Mouse (Mus musculus): ENCODE measurements around the gene Krt20. TPM values are rescaled to one million over a fixed set of nuclear protein-coding genes. Genes with fewer than 3 reads are reported as not detected.
A peak's percentile ranks its signal among the peaks of the same experiment; 100 is the strongest.

Krt20 gene
- 0.67 and 0.70 TPM in 2 replicates for polyA plus RNA-seq (2014; fragmentation: Nextera tagmentation; extraction: Ambion mirVana)

DNA sequence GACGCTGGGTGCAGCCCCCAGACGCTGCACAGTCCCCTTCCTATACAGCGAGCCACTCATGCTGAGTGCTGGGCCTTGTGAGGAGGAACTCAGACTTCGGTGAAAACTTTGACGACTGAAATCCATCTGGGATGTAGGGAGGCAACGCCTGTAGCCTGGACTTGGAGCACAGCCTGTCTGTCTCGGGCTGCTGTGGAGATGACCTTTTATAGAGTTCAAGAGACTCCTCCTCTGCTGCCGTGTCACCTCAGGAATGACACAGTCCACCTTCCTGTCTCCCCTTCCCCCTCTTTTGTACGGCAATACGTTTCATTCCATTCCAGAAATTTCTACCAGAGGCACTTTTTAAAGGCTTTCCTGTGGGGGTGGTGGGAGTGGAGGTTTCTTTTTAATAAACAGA is at the start of gene Krt20:
Krt20 (minus strand) TSS at position 179 of the 400 bp plus-strand sequence.
- no peaks in the 10 kb centered on the region for H3K27me3 ChIP-seq (ENCODE audit: control insufficient read depth, insufficient read depth, low read length)
- H3K9ac ChIP-seq (ENCODE audit: low read length): peak within 1 kb of the TSS; percentile 30; the same call in 1 of the 2 replicates
- H3K9me3 ChIP-seq (ENCODE audit: control insufficient read depth, low read length): no peaks in the 10 kb centered on the region
- H3K27ac ChIP-seq (replicated peaks in 1 of 2; ENCODE audit: control insufficient read depth in 1 of 2, insufficient read depth in 1 of 2, low read depth in 2 of 2, low read length in 2 of 2): no peak within 1 kb of the TSS
- peaks cover 3 to 6% of the 10 kb centered on the region in 2 experiments; a peak in 3 of 4 replicates for H3K4me1 ChIP-seq (ENCODE audit: control insufficient read depth in 2 of 2, insufficient read depth in 2 of 2, low read length in 2 of 2)
- no peaks in the 10 kb centered on the region for H3K36me3 ChIP-seq (ENCODE audit: control insufficient read depth, insufficient read depth, low read length)
- H3K4me3 ChIP-seq (ENCODE audit: control insufficient read depth in 1 of 2, insufficient read depth in 1 of 2, low read depth in 1 of 2, low read length in 2 of 2): peak within 1 kb of the TSS in 1 of 2 experiments; percentile 12; a peak in 1 of 4 replicates
- WGBS: 15% methylated on average over 10 of the region's 10 CpGs
- ATAC-seq (ENCODE audit: insufficient number of reproducible peaks, insufficient read depth, low FRiP score, low read depth): no peak
- peak within 1 kb of the TSS; percentile 38 for H3K4me2 ChIP-seq (ENCODE audit: low read length)

DNA sequence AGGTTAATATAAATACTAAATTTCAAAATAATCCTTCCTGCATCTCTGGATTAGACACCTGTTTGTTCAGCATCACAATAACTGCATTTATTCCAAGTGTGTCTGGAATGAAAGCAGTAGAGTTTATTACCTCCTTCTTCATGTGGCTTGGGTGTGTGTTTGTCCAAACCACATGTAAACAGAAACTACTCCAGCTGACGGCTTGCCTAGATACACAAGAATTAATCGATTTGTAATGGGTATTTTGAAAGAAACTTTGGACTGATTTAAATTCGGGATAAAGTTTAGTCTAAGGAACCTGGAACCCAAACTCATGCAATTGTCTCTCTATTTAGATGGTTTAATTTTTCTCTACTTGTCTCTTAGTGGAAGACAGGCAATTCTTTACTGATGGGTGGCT is 37.0 kb upstream of the Krt20 start:
- 70% methylated on average over 3 of the region's 3 CpGs for WGBS

DNA sequence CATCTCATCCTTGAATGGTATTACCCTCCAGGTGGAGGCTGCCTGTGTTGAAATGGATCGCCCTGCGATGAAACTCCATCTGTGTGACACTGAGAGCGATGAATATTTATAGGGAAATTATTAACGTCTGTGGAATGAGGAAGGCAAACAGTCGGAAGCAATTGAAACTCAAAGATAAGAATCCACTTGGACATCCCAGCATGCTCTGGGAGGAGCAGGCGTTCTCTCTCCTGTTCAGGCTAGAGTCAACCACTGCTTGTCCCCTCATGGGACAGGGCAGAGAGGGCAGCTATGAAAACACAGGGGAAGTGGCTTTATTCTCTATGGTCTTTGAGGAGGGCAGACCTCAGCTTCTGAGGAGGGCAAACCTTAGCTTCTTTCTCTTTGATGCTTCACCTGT is 35.5 kb upstream of the Krt20 start:
- WGBS: 74% methylated on average over 6 of the region's 6 CpGs
- H3K9ac ChIP-seq (ENCODE audit: low read length): no peak overlapping the region
- no peak overlapping the region for H3K4me2 ChIP-seq (ENCODE audit: low read length)
- ATAC-seq (ENCODE audit: insufficient number of reproducible peaks, insufficient read depth, low FRiP score, low read depth): no peak
- H3K27ac ChIP-seq (replicated peaks in 1 of 2; ENCODE audit: control insufficient read depth in 1 of 2, insufficient read depth in 1 of 2, low read depth in 2 of 2, low read length in 2 of 2): no peak overlapping the region
- H3K36me3 ChIP-seq (ENCODE audit: control insufficient read depth, insufficient read depth, low read length): no peaks in the 10 kb centered on the region
- no peaks in the 10 kb centered on the region for H3K27me3 ChIP-seq (ENCODE audit: control insufficient read depth, insufficient read depth, low read length)
- H3K4me3 ChIP-seq (ENCODE audit: control insufficient read depth in 1 of 2, insufficient read depth in 1 of 2, low read depth in 1 of 2, low read length in 2 of 2): no peak overlapping the region
- H3K4me1 ChIP-seq (ENCODE audit: control insufficient read depth in 2 of 2, insufficient read depth in 2 of 2, low read length in 2 of 2): no peaks in the 10 kb centered on the region
- H3K9me3 ChIP-seq (ENCODE audit: control insufficient read depth, low read length): no peaks in the 10 kb centered on the region

More for the DNA sequence above, 37.0 kb upstream of the Krt20 start:
- Histone ChIP-seq H3K27ac (replicated peaks in 1 of 2; ENCODE audit: control insufficient read depth in 1 of 2, insufficient read depth in 1 of 2, low read depth in 2 of 2, low read length in 2 of 2) (no peak overlapping the region), H3K9me3 (ENCODE audit: control insufficient read depth, low read length) (no peaks in the 10 kb centered on the region), H3K4me3 (ENCODE audit: control insufficient read depth in 1 of 2, insufficient read depth in 1 of 2, low read depth in 1 of 2, low read length in 2 of 2) (no peak overlapping the region), H3K9ac (ENCODE audit: low read length) (no peak overlapping the region), H3K27me3 (ENCODE audit: control insufficient read depth, insufficient read depth, low read length) (no peaks in the 10 kb centered on the region), H3K4me2 (ENCODE audit: low read length) (no peak overlapping the region), H3K4me1 (ENCODE audit: control insufficient read depth in 2 of 2, insufficient read depth in 2 of 2, low read length in 2 of 2) (no peaks in the 10 kb centered on the region), H3K36me3 (ENCODE audit: control insufficient read depth, insufficient read depth, low read length) (no peaks in the 10 kb centered on the region)
- no peak for ATAC-seq (ENCODE audit: insufficient number of reproducible peaks, insufficient read depth, low FRiP score, low read depth)

DNA sequence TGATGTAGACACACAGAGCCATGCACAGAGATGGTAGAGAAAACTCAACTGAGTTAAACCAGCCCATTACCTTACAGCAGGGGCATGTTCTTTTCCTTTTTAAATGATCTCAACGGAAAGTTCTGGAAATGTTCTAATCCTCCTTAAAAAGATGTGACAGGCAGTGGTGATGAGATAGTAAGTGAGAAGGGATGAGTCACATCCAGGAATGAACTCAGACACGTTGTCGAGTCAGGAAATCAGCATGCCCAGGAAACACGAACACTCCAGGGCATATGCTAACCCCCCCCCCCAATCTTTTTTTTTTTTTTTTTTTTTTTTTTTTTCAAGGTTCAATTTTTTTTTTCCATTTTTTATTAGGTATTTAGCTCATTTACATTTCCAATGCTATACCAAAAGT is 34.5 kb upstream of the Krt20 start:
- Histone ChIP-seq H3K4me2 (ENCODE audit: low read length) (no peak overlapping the region), H3K4me3 (ENCODE audit: control insufficient read depth in 1 of 2, insufficient read depth in 1 of 2, low read depth in 1 of 2, low read length in 2 of 2) (no peak overlapping the region), H3K9ac (ENCODE audit: low read length) (no peak overlapping the region), H3K27me3 (ENCODE audit: control insufficient read depth, insufficient read depth, low read length) (no peaks in the 10 kb centered on the region), H3K9me3 (ENCODE audit: control insufficient read depth, low read length) (no peaks in the 10 kb centered on the region), H3K4me1 (ENCODE audit: control insufficient read depth in 2 of 2, insufficient read depth in 2 of 2, low read length in 2 of 2) (no peaks in the 10 kb centered on the region), H3K36me3 (ENCODE audit: control insufficient read depth, insufficient read depth, low read length) (no peaks in the 10 kb centered on the region), H3K27ac (replicated peaks in 1 of 2; ENCODE audit: control insufficient read depth in 1 of 2, insufficient read depth in 1 of 2, low read depth in 2 of 2, low read length in 2 of 2) (no peak overlapping the region)
- no peak for ATAC-seq (ENCODE audit: insufficient number of reproducible peaks, insufficient read depth, low FRiP score, low read depth)
- WGBS: 53% methylated on average over 4 of the region's 4 CpGs

DNA sequence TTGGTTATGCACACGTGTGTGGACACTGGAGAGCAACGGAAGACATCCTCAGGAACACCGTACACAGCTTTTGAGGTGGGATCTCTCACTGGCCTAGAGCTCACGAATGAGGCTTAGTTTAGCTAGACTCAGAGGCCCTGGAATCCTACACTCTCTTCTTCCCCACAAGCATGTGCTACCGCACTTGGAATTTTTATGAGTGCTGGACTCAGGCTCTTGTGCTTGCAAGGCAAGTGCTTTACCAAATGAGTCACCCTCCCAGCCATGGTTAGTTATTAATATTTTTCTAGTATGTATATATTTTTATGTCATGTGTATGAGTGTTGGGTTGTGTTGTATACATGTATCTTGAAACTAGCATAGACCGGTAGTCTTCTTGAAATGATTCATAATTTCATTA is 34.0 kb upstream of the Krt20 start:
- Histone ChIP-seq H3K4me2 (ENCODE audit: low read length) (no peak overlapping the region), H3K36me3 (ENCODE audit: control insufficient read depth, insufficient read depth, low read length) (no peaks in the 10 kb centered on the region), H3K9ac (ENCODE audit: low read length) (no peak overlapping the region), H3K9me3 (ENCODE audit: control insufficient read depth, low read length) (no peaks in the 10 kb centered on the region), H3K27me3 (ENCODE audit: control insufficient read depth, insufficient read depth, low read length) (no peaks in the 10 kb centered on the region), H3K27ac (replicated peaks in 1 of 2; ENCODE audit: control insufficient read depth in 1 of 2, insufficient read depth in 1 of 2, low read depth in 2 of 2, low read length in 2 of 2) (no peak overlapping the region), H3K4me1 (ENCODE audit: control insufficient read depth in 2 of 2, insufficient read depth in 2 of 2, low read length in 2 of 2) (no peaks in the 10 kb centered on the region), H3K4me3 (ENCODE audit: control insufficient read depth in 1 of 2, insufficient read depth in 1 of 2, low read depth in 1 of 2, low read length in 2 of 2) (no peak overlapping the region)
- no peak for ATAC-seq (ENCODE audit: insufficient number of reproducible peaks, insufficient read depth, low FRiP score, low read depth)
- 82% methylated on average over 6 of the region's 6 CpGs for WGBS

DNA sequence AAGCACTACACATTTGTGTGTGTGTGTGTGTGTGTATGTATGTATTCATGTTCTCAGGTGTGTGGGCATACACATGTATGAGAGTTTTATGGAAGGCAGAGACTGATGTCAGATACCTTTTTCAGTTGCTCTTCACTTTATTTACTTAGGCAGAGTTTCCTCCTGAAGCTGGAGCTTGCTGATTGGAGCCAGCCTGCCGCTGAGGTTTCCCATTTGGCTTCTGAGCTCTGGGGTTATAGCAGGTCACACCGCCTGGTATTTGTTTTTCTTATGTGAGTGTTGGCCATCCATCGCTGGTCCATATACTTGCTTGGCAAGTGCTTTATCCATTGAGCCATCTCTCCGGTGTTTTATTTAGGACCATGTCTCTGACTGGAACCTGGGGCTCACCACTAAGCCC is 31.3 kb upstream of the Krt20 start:
- H3K4me2 ChIP-seq (ENCODE audit: low read length): no peak overlapping the region
- no peaks in the 10 kb centered on the region for H3K36me3 ChIP-seq (ENCODE audit: control insufficient read depth, insufficient read depth, low read length)
- no peaks in the 10 kb centered on the region for H3K4me1 ChIP-seq (ENCODE audit: control insufficient read depth in 2 of 2, insufficient read depth in 2 of 2, low read length in 2 of 2)
- no peak overlapping the region for H3K27ac ChIP-seq (replicated peaks in 1 of 2; ENCODE audit: control insufficient read depth in 1 of 2, insufficient read depth in 1 of 2, low read depth in 2 of 2, low read length in 2 of 2)
- no peaks in the 10 kb centered on the region for H3K9me3 ChIP-seq (ENCODE audit: control insufficient read depth, low read length)
- no peak overlapping the region for H3K9ac ChIP-seq (ENCODE audit: low read length)
- H3K27me3 ChIP-seq (ENCODE audit: control insufficient read depth, insufficient read depth, low read length): no peaks in the 10 kb centered on the region
- no peak for ATAC-seq (ENCODE audit: insufficient number of reproducible peaks, insufficient read depth, low FRiP score, low read depth)
- 70% methylated on average over 4 of the region's 4 CpGs for WGBS
- H3K4me3 ChIP-seq (ENCODE audit: control insufficient read depth in 1 of 2, insufficient read depth in 1 of 2, low read depth in 1 of 2, low read length in 2 of 2): no peak overlapping the region

DNA sequence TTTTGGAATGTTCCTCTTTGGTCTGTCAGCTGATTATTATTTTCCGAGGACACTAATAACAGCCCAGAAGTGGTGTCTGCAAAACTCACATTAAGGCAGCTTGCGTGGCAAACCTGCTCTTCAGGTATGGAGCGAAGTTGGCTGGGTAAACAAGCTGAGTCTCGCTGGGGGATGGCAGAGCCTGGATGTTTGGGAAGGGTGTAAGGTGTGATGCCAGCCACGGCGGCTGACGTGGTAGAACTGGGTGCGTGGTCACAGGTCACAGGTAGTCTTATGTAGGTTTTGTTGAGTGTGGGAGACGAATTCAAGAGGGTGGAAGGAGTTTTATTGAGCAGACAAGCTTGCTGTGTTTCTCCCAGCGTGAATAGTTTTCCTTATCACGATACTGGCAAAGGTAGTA is 30.6 kb upstream of the Krt20 start:
- no peak overlapping the region for H3K9ac ChIP-seq (ENCODE audit: low read length)
- no peak for ATAC-seq (ENCODE audit: insufficient number of reproducible peaks, insufficient read depth, low FRiP score, low read depth)

DNA sequence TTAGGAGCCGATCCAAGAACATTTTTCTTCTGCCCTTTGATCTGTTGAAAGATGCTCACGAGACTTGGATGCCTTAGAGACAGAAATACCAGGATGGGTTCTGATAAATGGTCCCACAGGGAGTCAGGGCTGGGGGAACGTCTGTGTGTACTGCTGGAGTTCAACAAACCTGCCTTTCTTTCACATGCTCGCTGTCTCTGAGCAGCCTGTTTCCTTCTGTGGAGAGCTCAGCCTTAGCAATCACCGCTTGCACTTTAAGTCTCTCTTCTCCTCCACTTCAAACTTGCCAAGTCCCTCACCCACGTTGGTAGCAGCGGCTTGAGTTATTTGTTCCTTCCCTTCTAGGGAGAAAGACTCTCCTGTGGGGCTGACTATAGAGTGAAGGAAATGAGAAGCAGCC is 28.4 kb upstream of the Krt20 start:
- no peak overlapping the region for H3K27ac ChIP-seq (replicated peaks in 1 of 2; ENCODE audit: control insufficient read depth in 1 of 2, insufficient read depth in 1 of 2, low read depth in 2 of 2, low read length in 2 of 2)

More for the DNA sequence above, 30.6 kb upstream of the Krt20 start:
- H3K4me2 ChIP-seq (ENCODE audit: low read length): no peak overlapping the region
- H3K4me1 ChIP-seq (ENCODE audit: control insufficient read depth in 2 of 2, insufficient read depth in 2 of 2, low read length in 2 of 2): no peaks in the 10 kb centered on the region
- no peak overlapping the region for H3K27ac ChIP-seq (replicated peaks in 1 of 2; ENCODE audit: control insufficient read depth in 1 of 2, insufficient read depth in 1 of 2, low read depth in 2 of 2, low read length in 2 of 2)
- H3K36me3 ChIP-seq (ENCODE audit: control insufficient read depth, insufficient read depth, low read length): no peaks in the 10 kb centered on the region
- no peaks in the 10 kb centered on the region for H3K27me3 ChIP-seq (ENCODE audit: control insufficient read depth, insufficient read depth, low read length)
- H3K4me3 ChIP-seq (ENCODE audit: control insufficient read depth in 1 of 2, insufficient read depth in 1 of 2, low read depth in 1 of 2, low read length in 2 of 2): no peak overlapping the region
- no peaks in the 10 kb centered on the region for H3K9me3 ChIP-seq (ENCODE audit: control insufficient read depth, low read length)
- WGBS: 78% methylated on average over 11 of the region's 11 CpGs

More for the DNA sequence above, 28.4 kb upstream of the Krt20 start:
- Histone ChIP-seq H3K27me3 (ENCODE audit: control insufficient read depth, insufficient read depth, low read length) (peaks cover 4% of the 10 kb centered on the region; the same call in 1 of the 2 replicates), H3K4me2 (ENCODE audit: low read length) (no peak overlapping the region), H3K9ac (ENCODE audit: low read length) (no peak overlapping the region), H3K4me1 (ENCODE audit: control insufficient read depth in 2 of 2, insufficient read depth in 2 of 2, low read length in 2 of 2) (no peaks in the 10 kb centered on the region), H3K36me3 (ENCODE audit: control insufficient read depth, insufficient read depth, low read length) (no peaks in the 10 kb centered on the region), H3K9me3 (ENCODE audit: control insufficient read depth, low read length) (no peaks in the 10 kb centered on the region), H3K4me3 (ENCODE audit: control insufficient read depth in 1 of 2, insufficient read depth in 1 of 2, low read depth in 1 of 2, low read length in 2 of 2) (no peak overlapping the region)
- WGBS: 18% methylated on average over 7 of the region's 7 CpGs
- no peak for ATAC-seq (ENCODE audit: insufficient number of reproducible peaks, insufficient read depth, low FRiP score, low read depth)
